Mouse (Mus musculus) embryonic facial prominence, embryonic 12.5 days (tissue): ENCODE measurements around the gene Gm21972. TPM values are rescaled to one million over a fixed set of nuclear protein-coding genes. Genes with fewer than 3 reads are reported as not detected.

Source experiments
- ATAC-seq: fragments of 200-750 bp; cut with Nextera tagmentation; 2 replicates; pipeline ENCODE4 v1.8.0; 2017; ENCODE audit not compliant: insufficient number of reproducible peaks, insufficient read depth, low FRiP score, low TSS enrichment
- H3K27ac ChIP-seq: fragments of 300-500 bp; sonication (generic); 2 replicates; pipeline ENCODE4 v1.5.1; 2016; ENCODE audit warnings: mild to moderate bottlenecking
- H3K27me3 ChIP-seq: fragments of 300-500 bp; sonication (generic); 2 replicates; pipeline ENCODE4 v1.6.1; 2016; ENCODE audit warnings: mild to moderate bottlenecking, moderate library complexity
- H3K36me3 ChIP-seq: fragments of 300-500 bp; sonication (generic); 2 replicates; pipeline ENCODE4 v1.6.1; 2016; ENCODE audit warnings: mild to moderate bottlenecking
- H3K4me1 ChIP-seq: fragments of 300-500 bp; sonication (generic); 2 replicates; pipeline ENCODE4 v1.6.1; 2016
- H3K4me2 ChIP-seq: fragments of 300-500 bp; sonication (generic); replicated peaks from 2 replicates; pipeline ENCODE4 v1.6.1; 2016; ENCODE audit warnings: mild to moderate bottlenecking, moderate library complexity
- H3K4me3 ChIP-seq: fragments of 300-500 bp; sonication (generic); 2 replicates; pipeline ENCODE4 v1.5.1; 2016; ENCODE audit warnings: mild to moderate bottlenecking
- H3K9ac ChIP-seq: fragments of 300-500 bp; sonication (generic); 2 replicates; pipeline ENCODE4 v1.6.1; 2016; ENCODE audit warnings: mild to moderate bottlenecking, moderate library complexity
- H3K9me3 ChIP-seq: fragments of 300-500 bp; sonication (generic); 2 replicates; pipeline ENCODE4 v1.6.1; 2016; ENCODE audit warnings: mild to moderate bottlenecking, moderate library complexity
- WGBS: fragments of 180-500 bp; shearing (Covaris S2); methylation state at CpG from one replicate; pipeline ENCODE4 v1.1.7; 2016; 5-methylcytosine and 5-hydroxymethylcytosine counted together
- polyA plus RNA-seq: library from polyadenylated mRNA; unstranded; fragments of >200 nt; fragmentation: Nextera tagmentation; extraction: Ambion mirVana; gene quantifications from 2 replicates; pipeline ENCODE4 v1.2.1, GENCODE M21; 2016

Gene Gm21972
- polyA plus RNA-seq, 1 experiment from 2014 or later: 0.42 TPM

DNA sequence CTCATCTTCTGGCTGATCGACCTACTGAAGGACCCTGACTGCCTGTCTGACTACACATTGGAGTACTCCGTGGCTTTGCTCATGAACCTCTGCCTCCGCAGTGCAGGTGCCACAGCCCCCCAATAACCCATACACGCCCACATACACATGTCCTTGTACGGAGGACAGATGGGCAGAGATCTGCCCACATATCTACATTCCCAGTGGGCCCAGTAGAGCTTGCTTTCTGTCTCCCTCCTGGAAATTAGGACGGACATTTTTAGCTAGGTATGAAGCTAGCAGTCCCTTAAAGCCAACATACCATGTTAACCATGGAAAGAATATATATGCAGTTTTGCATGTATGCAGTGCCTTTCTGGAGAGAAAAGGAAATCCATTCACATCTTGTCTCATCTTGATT, 64.8 kb downstream of the Gm21972 start:
- H3K27ac ChIP-seq: no peak overlapping the region
- ATAC-seq: no peak
- no peaks in the 10 kb centered on the region for H3K4me1 ChIP-seq
- 91% methylated on average over 6 of the region's 6 CpGs for WGBS
- H3K36me3 ChIP-seq: peaks cover 60% of the 10 kb centered on the region
- no peak overlapping the region for H3K4me3 ChIP-seq
- no peak overlapping the region for H3K4me2 ChIP-seq
- no peaks in the 10 kb centered on the region for H3K9me3 ChIP-seq
- no peaks in the 10 kb centered on the region for H3K27me3 ChIP-seq
- H3K9ac ChIP-seq: no peak overlapping the region

DNA sequence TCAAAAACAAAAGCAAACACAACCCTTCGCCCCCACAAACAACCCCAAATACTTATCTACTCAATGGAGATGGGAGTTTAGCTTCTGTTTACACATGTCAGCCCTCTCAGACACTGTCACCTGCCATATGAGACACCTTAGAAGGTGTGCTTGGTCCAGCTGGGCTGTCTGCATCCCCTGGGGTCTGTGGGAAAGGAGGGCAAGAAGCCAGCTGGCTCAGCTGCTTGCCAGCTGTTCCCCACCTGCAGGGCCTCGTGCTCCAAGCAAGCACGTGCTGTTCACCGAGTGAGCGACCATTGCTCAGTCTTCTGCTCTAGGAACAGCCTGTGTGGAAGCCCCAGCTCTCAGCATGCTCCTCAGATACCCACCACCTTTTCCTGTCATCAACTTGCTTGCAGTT, 65.6 kb downstream of the Gm21972 start:
- no peak overlapping the region for H3K4me3 ChIP-seq
- no peak overlapping the region for H3K9ac ChIP-seq
- WGBS: 84% methylated on average over 5 of the region's 5 CpGs
- H3K4me1 ChIP-seq: no peaks in the 10 kb centered on the region
- H3K27ac ChIP-seq: no peak overlapping the region
- no peak for ATAC-seq
- H3K4me2 ChIP-seq: no peak overlapping the region
- H3K36me3 ChIP-seq: peaks cover 67% of the 10 kb centered on the region
- no peaks in the 10 kb centered on the region for H3K27me3 ChIP-seq
- no peaks in the 10 kb centered on the region for H3K9me3 ChIP-seq

DNA sequence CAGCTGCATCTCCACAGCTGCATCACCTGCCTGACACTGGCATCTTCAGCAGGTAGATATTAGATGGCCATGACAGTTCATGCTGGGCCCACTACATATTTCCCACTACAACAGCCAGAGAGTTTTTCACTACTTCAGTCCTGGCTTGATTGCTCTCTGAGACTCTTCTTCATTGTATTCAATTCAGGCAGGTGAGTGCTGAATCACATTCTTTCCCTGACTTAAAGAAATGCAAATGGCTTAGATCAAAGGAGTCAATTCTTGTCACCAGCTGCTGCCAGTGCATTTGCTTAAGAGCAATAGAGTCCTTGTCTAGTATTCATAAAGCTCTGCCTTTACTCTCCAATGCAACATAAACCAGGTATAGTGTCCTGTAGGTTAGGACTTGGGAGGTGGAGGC, 67.9 kb downstream of the Gm21972 start:
- Histone ChIP-seq H3K4me1 (no peaks in the 10 kb centered on the region), H3K36me3 (peaks cover 68% of the 10 kb centered on the region), H3K9ac (no peak overlapping the region), H3K9me3 (no peaks in the 10 kb centered on the region), H3K27ac (no peak overlapping the region), H3K27me3 (no peaks in the 10 kb centered on the region), H3K4me3 (no peak overlapping the region), H3K4me2 (no peak overlapping the region)
- no peak for ATAC-seq

DNA sequence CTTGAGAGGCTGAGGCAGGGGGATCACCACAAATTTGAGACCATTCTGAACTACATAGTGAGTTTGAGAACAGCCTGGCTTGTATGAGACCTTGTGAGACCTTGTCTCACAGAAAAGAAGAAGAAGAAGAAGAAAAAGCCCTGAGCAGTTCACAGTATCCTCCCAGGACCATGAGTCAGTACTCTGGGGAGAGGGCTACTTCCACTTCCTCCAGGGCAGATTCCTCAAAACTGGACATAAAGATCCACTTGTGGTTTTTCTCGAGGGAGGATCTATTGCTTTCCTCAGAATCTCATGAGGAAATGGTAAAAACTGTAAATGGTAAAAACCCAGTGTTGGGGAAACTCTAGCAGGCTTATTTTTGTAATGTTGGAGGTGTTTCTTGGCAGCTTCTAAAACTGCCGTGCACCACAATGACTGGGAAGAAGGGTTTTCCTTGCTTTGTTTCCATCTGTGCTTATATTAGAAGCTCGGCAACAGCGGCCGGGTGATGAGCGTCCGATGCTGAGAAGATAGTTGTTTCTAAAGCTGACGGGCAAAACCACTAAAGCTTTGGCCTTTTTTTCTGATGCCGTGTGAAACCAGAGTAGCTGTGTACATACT, 69.3 kb downstream of the Gm21972 start:
- Histone ChIP-seq H3K9me3 (no peaks in the 10 kb centered on the region), H3K4me1 (no peaks in the 10 kb centered on the region), H3K36me3 (peaks cover 68% of the 10 kb centered on the region), H3K4me3 (no peak overlapping the region), H3K9ac (no peak overlapping the region), H3K4me2 (no peak overlapping the region), H3K27ac (no peak overlapping the region), H3K27me3 (no peaks in the 10 kb centered on the region)
- no peak for ATAC-seq
- WGBS: 82% methylated on average over 9 of the region's 9 CpGs

DNA sequence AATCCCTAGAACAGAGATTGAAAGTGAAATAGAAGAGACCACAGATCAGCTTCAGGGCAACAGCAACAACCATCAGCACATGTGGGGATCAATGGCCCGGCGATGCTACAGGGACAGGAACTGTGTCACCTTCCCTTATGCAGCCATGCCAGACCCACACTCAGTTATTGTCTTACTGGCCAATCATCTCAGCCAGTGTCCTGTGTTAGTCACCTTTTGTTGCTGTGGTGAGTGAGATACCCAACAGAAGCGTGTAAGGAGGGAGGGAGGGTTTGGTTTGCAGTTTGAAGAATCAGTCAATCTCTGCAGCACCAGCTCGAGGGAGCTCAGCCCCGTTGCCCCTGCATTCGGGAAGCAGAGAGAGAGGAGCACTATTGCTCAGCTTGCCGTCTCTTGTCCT, 77.2 kb downstream of the Gm21972 start:
- H3K9ac ChIP-seq: no peak overlapping the region
- 87% methylated on average over 7 of the region's 7 CpGs for WGBS
- no peak for ATAC-seq
- H3K4me3 ChIP-seq: no peak overlapping the region
- H3K9me3 ChIP-seq: no peaks in the 10 kb centered on the region
- no peaks in the 10 kb centered on the region for H3K27me3 ChIP-seq
- H3K4me2 ChIP-seq: no peak overlapping the region
- H3K36me3 ChIP-seq: peaks cover 33% of the 10 kb centered on the region
- no peaks in the 10 kb centered on the region for H3K4me1 ChIP-seq
- H3K27ac ChIP-seq: no peak overlapping the region

DNA sequence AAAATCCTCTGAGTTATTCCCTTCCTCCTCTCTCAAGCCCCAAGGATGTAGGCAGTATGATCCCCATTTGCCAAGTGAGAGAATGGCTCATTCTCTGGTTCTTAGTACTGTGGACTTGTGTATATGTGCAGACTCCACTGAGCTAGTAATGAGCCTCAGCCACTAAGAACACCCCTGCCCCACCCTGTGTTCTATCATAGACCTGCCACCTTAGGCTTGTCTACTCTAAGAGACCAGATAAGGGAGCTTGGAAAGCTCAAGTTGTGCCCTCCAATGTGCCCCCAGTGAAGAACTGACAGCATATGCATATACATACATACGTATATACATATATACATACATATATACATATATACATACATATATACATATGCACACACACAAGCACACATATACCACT, 78.1 kb downstream of the Gm21972 start:
- Histone ChIP-seq H3K4me1 (no peaks in the 10 kb centered on the region), H3K4me3 (no peak overlapping the region), H3K27me3 (no peaks in the 10 kb centered on the region), H3K27ac (no peak overlapping the region), H3K4me2 (no peak overlapping the region), H3K36me3 (peaks cover 29% of the 10 kb centered on the region), H3K9me3 (no peaks in the 10 kb centered on the region), H3K9ac (no peak overlapping the region)
- ATAC-seq: no peak
- WGBS: 100% methylated on average over 1 of the region's 1 CpGs

Other genes starting within 250 kb of the Gm21972 start
- gene Itm2c, start 239.4 kb upstream of the Gm21972 start, polyA plus RNA-seq: 252 and 258 TPM in 2 replicates
- gene 4933407L21Rik, start 205.2 kb upstream of the Gm21972 start, polyA plus RNA-seq: 0.22 and 0.29 TPM in 2 replicates
- gene Gpr55, start 172.6 kb upstream of the Gm21972 start, polyA plus RNA-seq: 0.08 TPM in 2 replicates
- not detected in 2 replicates for gene Spata3, start 116.8 kb upstream of the Gm21972 start, polyA plus RNA-seq
- gene 2810459M11Rik, start 87.8 kb upstream of the Gm21972 start, polyA plus RNA-seq: 0.34 and 0.40 TPM in 2 replicates
- gene Psmd1, start 69.2 kb upstream of the Gm21972 start, polyA plus RNA-seq: 190 and 193 TPM in 2 replicates
- 0.35 and 0.60 TPM in 2 replicates for gene Htr2b, start 21.7 kb upstream of the Gm21972 start, polyA plus RNA-seq
- gene Armc9, start 21.1 kb downstream of the Gm21972 start, polyA plus RNA-seq: 35.4 and 36.2 TPM in 2 replicates
- gene B3gnt7, start 169.2 kb downstream of the Gm21972 start, polyA plus RNA-seq: 6.1 and 6.6 TPM in 2 replicates
- 414 and 475 TPM in 2 replicates for gene Ncl, start 225.8 kb downstream of the Gm21972 start, polyA plus RNA-seq